Mouse (Mus musculus): ENCODE data around the gene C730034F03Rik. TPM values are rescaled to one million over a fixed set of nuclear protein-coding genes. Genes with fewer than 3 reads are reported as not detected.
A peak's percentile ranks its signal among the peaks of the same experiment; 100 is the strongest.

Gene C730034F03Rik
- total and polyA plus RNA-seq, 2 experiments from 2014 or later = 2.0 TPM; not detected in 1

DNA sequence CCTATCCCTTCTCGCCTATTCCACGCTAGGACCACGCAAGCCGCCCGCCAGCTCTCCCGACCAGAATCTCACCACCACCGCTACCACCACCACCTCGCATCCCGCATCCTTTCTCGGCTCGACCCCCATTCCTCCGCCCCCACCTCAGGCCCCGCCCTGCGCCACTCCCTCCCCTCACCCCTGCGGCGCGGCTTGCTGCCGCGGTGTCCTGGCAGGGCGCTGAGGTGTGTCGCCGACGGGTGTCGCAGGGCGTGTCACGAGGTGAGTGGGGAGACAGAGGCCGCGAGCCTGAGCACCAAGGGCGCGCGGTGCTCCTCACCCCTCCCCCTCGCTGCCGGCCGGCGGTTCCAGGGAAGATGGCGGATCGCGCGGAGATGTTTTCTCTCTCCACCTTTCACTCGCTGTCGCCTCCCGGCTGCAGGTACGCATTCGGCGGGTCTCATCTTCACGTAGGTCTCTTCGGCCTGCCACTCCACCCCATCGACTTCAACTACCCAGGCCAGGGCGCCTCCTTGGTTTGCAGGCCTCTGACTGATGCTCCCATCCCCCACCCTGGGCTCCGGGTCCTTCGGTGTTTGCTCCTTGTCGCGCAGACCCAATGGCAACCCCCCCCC, 24.6 kb downstream of the C730034F03Rik start, which contains the start of gene Mapk8ip2:
Gene Mapk8ip2 (plus strand): TSS at position 49 of the 614 bp plus-strand sequence.
- peaks cover 46% of the 10 kb centered on the region for H3K27me3 ChIP-seq (ENCODE audit: control insufficient read depth, insufficient read depth, low read length)
- H3K27ac ChIP-seq (ENCODE audit: low read depth) = no peak within 1 kb of the TSS
- peak within 1 kb of the TSS; percentile 39 for H3K4me3 ChIP-seq (ENCODE audit: low read depth, low read length)
- WGBS = 2% methylated on average over 52 of the region's 53 CpGs
- TF ChIP-seq EP300 (IDR thresholded peaks at IDR 0.05; ENCODE audit: low read depth) = no peak
- ATAC-seq (ENCODE audit: insufficient read depth, low read depth) = no peak
- no peak for DNase-seq (ENCODE audit: low spot score)
- no peaks in the 10 kb centered on the region for H3K9me3 ChIP-seq (replicated peaks; ENCODE audit: control insufficient read depth, low read length)
- H3K4me1 ChIP-seq (ENCODE audit: control insufficient read depth, insufficient read depth) = peaks cover 7% of the 10 kb centered on the region
- peak within 1 kb of the TSS; percentile 66 for H3K4me2 ChIP-seq (ENCODE audit: low read depth, low read length)
- H3K9ac ChIP-seq (replicated peaks; ENCODE audit: low read depth, low read length) = no peak within 1 kb of the TSS
- H3K36me3 ChIP-seq (replicated peaks; ENCODE audit: control insufficient read depth, insufficient read depth, low read length) = no peaks in the 10 kb centered on the region

DNA sequence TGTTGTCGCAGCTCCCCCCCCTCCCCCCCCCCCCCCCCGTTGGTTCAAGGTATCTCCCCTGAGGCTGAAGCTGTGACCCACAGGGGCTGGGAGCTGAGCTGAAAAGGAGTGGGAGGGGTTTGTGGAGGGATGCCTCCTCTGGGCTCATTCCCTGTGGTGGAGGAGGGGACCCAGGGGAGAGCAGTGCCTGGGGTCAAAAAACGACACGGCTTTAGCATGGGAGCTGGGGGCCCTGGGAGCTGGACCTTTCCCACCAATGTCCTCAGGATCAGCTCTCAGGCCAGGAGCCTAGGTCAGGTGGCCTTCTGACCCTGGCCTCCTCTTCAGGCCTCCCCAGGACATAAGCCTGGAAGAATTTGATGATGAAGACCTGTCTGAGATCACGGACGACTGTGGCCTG, 25.5 kb downstream of the C730034F03Rik start:
- WGBS = 33% methylated on average over 4 of the region's 6 CpGs
- DNase-seq (ENCODE audit: low spot score) = no peak
- Histone ChIP-seq H3K4me1 (ENCODE audit: control insufficient read depth, insufficient read depth) (peaks cover 7% of the 10 kb centered on the region), H3K9ac (replicated peaks; ENCODE audit: low read depth, low read length) (no peak overlapping the region), H3K4me2 (ENCODE audit: low read depth, low read length) (no peak overlapping the region), H3K36me3 (replicated peaks; ENCODE audit: control insufficient read depth, insufficient read depth, low read length) (no peaks in the 10 kb centered on the region), H3K27me3 (ENCODE audit: control insufficient read depth, insufficient read depth, low read length) (peaks cover 46% of the 10 kb centered on the region), H3K9me3 (replicated peaks; ENCODE audit: control insufficient read depth, low read length) (no peaks in the 10 kb centered on the region), H3K4me3 (ENCODE audit: low read depth, low read length) (no peak overlapping the region), H3K27ac (ENCODE audit: low read depth) (no peak overlapping the region)
- no peak for ATAC-seq (ENCODE audit: insufficient read depth, low read depth)
- TF ChIP-seq EP300 (IDR thresholded peaks at IDR 0.05; ENCODE audit: low read depth) = no peak
- no peak for TF ChIP-seq CTCF (IDR thresholded peaks at IDR 0.05; ENCODE audit: low read depth)

DNA sequence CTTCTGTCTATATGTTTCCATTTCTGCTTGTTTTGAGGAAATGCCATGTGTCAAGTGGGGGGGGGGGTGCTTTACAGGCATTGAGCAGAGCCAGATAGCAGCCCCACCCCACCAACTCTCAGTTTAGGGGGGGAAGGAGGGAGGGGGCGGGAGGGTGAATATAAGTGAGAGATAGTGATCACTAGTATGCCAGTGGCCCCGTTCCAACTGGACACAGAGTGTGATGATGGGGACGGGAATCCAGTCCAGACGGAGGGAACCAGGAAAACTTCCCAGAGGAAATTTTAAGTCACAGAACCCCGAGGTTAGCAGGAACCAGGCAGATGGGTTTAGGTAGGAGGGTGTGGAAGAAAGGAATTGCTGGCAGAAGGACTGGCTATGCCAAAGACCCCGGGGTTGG, 26.3 kb downstream of the C730034F03Rik start:
- ATAC-seq (ENCODE audit: insufficient read depth, low read depth) = no peak
- H3K4me3 ChIP-seq (ENCODE audit: low read depth, low read length) = no peak overlapping the region
- no peak overlapping the region for H3K4me2 ChIP-seq (ENCODE audit: low read depth, low read length)
- no peak for DNase-seq (ENCODE audit: low spot score)
- WGBS = 56% methylated on average over 6 of the region's 6 CpGs
- peaks cover 48% of the 10 kb centered on the region for H3K27me3 ChIP-seq (ENCODE audit: control insufficient read depth, insufficient read depth, low read length)
- TF ChIP-seq CTCF (IDR thresholded peaks at IDR 0.05; ENCODE audit: low read depth) = no peak
- no peak for TF ChIP-seq EP300 (IDR thresholded peaks at IDR 0.05; ENCODE audit: low read depth)
- peaks cover 7% of the 10 kb centered on the region for H3K4me1 ChIP-seq (ENCODE audit: control insufficient read depth, insufficient read depth)
- H3K36me3 ChIP-seq (replicated peaks; ENCODE audit: control insufficient read depth, insufficient read depth, low read length) = no peaks in the 10 kb centered on the region
- H3K9ac ChIP-seq (replicated peaks; ENCODE audit: low read depth, low read length) = no peak overlapping the region
- no peaks in the 10 kb centered on the region for H3K9me3 ChIP-seq (replicated peaks; ENCODE audit: control insufficient read depth, low read length)
- no peak overlapping the region for H3K27ac ChIP-seq (ENCODE audit: low read depth)

DNA sequence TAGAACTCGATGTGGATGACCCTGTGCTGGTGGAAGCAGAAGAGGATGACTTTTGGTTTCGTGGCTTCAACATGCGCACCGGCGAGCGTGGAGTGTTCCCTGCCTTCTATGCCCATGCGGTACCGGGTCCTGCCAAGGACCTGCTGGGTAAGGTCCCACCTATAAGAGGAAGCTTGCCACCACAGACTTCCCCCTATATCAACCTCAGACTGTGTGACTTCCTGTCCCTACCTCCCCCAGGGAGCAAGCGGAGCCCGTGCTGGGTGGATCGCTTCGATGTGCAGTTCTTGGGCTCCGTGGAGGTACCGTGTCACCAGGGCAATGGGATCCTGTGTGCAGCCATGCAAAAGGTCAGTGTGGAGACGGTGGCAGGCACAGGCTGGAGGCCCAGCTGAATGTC, 29.6 kb downstream of the C730034F03Rik start:
- Histone ChIP-seq H3K27ac (ENCODE audit: low read depth) (no peak overlapping the region), H3K27me3 (ENCODE audit: control insufficient read depth, insufficient read depth, low read length) (peaks cover 37% of the 10 kb centered on the region), H3K9ac (replicated peaks; ENCODE audit: low read depth, low read length) (no peak overlapping the region), H3K9me3 (replicated peaks; ENCODE audit: control insufficient read depth, low read length) (no peaks in the 10 kb centered on the region), H3K36me3 (replicated peaks; ENCODE audit: control insufficient read depth, insufficient read depth, low read length) (no peaks in the 10 kb centered on the region), H3K4me2 (ENCODE audit: low read depth, low read length) (no peak overlapping the region), H3K4me3 (ENCODE audit: low read depth, low read length) (no peak overlapping the region), H3K4me1 (ENCODE audit: control insufficient read depth, insufficient read depth) (peaks cover 2% of the 10 kb centered on the region)
- DNase-seq (ENCODE audit: low spot score) (no peak), ATAC-seq (ENCODE audit: insufficient read depth, low read depth) (no peak)
- WGBS = 83% methylated on average over 15 of the region's 15 CpGs
- no peak for TF ChIP-seq EP300 (IDR thresholded peaks at IDR 0.05; ENCODE audit: low read depth)
- TF ChIP-seq CTCF (IDR thresholded peaks at IDR 0.05; ENCODE audit: low read depth) = no peak

DNA sequence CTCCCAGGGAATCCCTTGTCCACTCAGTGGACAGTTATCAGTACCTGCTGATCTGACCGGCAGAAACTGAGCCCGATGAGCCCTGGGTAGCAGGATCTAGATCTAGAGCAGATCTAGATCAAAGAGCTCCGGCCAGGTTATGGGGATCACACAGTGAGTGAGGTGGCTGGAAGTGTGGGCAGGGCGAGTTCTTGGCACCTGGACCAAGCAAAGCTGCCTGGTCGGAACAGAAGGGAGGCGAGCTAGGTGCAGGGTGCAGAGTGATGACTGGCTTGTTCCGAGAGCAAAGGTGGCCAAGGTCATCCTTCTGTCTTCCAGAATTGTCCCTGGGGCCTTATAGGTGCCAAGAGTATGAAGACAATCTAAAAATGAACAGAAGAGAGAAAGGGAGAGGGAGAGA, 30.4 kb downstream of the C730034F03Rik start:
- no peaks in the 10 kb centered on the region for H3K4me1 ChIP-seq (ENCODE audit: control insufficient read depth, insufficient read depth)
- H3K4me3 ChIP-seq (ENCODE audit: low read depth, low read length) = no peak overlapping the region
- H3K27me3 ChIP-seq (ENCODE audit: control insufficient read depth, insufficient read depth, low read length) = peaks cover 28% of the 10 kb centered on the region
- no peak overlapping the region for H3K9ac ChIP-seq (replicated peaks; ENCODE audit: low read depth, low read length)
- no peak overlapping the region for H3K4me2 ChIP-seq (ENCODE audit: low read depth, low read length)
- no peak for TF ChIP-seq CTCF (IDR thresholded peaks at IDR 0.05; ENCODE audit: low read depth)
- no peak for TF ChIP-seq EP300 (IDR thresholded peaks at IDR 0.05; ENCODE audit: low read depth)
- no peak for DNase-seq (ENCODE audit: low spot score)
- no peaks in the 10 kb centered on the region for H3K36me3 ChIP-seq (replicated peaks; ENCODE audit: control insufficient read depth, insufficient read depth, low read length)
- no peaks in the 10 kb centered on the region for H3K9me3 ChIP-seq (replicated peaks; ENCODE audit: control insufficient read depth, low read length)
- 65% methylated on average over 7 of the region's 7 CpGs for WGBS
- ATAC-seq (ENCODE audit: insufficient read depth, low read depth) = no peak
- no peak overlapping the region for H3K27ac ChIP-seq (ENCODE audit: low read depth)

DNA sequence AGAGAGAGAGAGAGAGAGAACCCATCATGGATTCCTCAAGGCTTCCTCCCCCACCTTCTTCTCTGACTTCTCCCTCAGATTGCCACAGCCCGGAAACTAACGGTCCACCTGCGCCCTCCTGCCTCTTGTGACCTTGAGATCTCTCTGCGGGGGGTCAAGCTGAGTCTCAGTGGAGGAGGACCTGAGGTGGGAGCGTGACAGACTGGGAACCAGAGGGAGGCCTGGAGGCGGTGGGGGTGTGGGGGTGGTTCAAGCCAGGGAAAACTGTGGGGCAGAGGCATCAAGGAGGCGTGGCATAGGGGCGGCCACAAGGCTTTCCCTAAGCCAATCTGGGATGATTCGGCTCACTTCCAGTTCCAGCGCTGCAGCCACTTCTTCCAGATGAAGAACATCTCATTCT, 30.9 kb downstream of the C730034F03Rik start:
- H3K4me1 ChIP-seq (ENCODE audit: control insufficient read depth, insufficient read depth) = no peaks in the 10 kb centered on the region
- no peak overlapping the region for H3K27ac ChIP-seq (ENCODE audit: low read depth)
- WGBS = 59% methylated on average over 9 of the region's 10 CpGs
- peaks cover 23% of the 10 kb centered on the region for H3K27me3 ChIP-seq (ENCODE audit: control insufficient read depth, insufficient read depth, low read length)
- H3K36me3 ChIP-seq (replicated peaks; ENCODE audit: control insufficient read depth, insufficient read depth, low read length) = no peaks in the 10 kb centered on the region
- ATAC-seq (ENCODE audit: insufficient read depth, low read depth) (no peak), DNase-seq (ENCODE audit: low spot score) (no peak)
- no peak for TF ChIP-seq CTCF (IDR thresholded peaks at IDR 0.05; ENCODE audit: low read depth)
- TF ChIP-seq EP300 (IDR thresholded peaks at IDR 0.05; ENCODE audit: low read depth) = no peak
- H3K9ac ChIP-seq (replicated peaks; ENCODE audit: low read depth, low read length) = no peak overlapping the region
- no peak overlapping the region for H3K4me2 ChIP-seq (ENCODE audit: low read depth, low read length)
- H3K4me3 ChIP-seq (ENCODE audit: low read depth, low read length) = no peak overlapping the region
- no peaks in the 10 kb centered on the region for H3K9me3 ChIP-seq (replicated peaks; ENCODE audit: control insufficient read depth, low read length)
